Mouse (Mus musculus): ENCODE measurements around the gene Snx13. TPM values are rescaled to one million over a fixed set of nuclear protein-coding genes. Genes with fewer than 3 reads are reported as not detected.

Snx13 gene
- polyA plus RNA-seq, 1 experiment from 2014 or later, result 22.2 TPM

DNA sequence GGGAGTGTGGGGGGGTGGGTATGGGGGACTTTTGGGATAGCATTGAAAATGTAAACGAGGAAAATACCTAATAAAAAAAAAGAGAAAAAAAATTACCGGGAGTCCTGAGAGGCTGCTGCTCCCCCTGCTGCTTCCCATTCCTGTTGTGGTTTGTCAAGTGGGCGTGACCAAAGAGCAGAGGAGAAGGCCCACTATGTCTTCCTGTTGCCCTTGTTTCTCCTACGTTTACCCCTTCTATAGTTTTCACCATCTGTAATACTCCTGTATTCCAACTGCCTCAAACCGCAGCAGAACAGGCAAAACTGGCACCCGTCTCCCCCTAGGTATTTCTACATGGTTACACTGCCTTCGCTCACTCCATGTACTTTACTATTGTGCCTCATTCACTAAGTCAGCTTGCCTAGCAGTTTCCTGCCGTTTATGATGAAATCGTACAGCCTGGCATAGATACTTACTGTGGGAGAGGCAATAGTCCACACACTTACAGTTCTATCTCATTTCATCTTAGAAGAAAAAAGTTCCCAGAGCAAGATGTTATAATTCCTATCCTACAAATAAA, 28.2 kb upstream of the Snx13 start:
- ATAC-seq (ENCODE audit: low FRiP score, low read depth), result no peak
- Histone ChIP-seq H3K4me3 (no peak overlapping the region), H3K36me3 (no peaks in the 10 kb centered on the region), H3K4me1 (no peaks in the 10 kb centered on the region), H3K27me3 (no peaks in the 10 kb centered on the region), H3K9me3 (no peaks in the 10 kb centered on the region), H3K27ac (replicated peaks) (no peak overlapping the region), H3K4me2 (replicated peaks) (no peak overlapping the region), H3K9ac (replicated peaks) (no peak overlapping the region)
- 87% methylated on average over 9 of the region's 9 CpGs for WGBS

GRCm38 (mm10) chr12:35021285-35021684, 25.7 kb upstream of the Snx13 start:
- no peak for ATAC-seq (ENCODE audit: low FRiP score, low read depth)
- H3K36me3 ChIP-seq, result no peaks in the 10 kb centered on the region
- no peak overlapping the region for H3K4me2 ChIP-seq (replicated peaks)
- no peaks in the 10 kb centered on the region for H3K9me3 ChIP-seq
- H3K4me1 ChIP-seq, result no peaks in the 10 kb centered on the region
- no peak overlapping the region for H3K27ac ChIP-seq (replicated peaks)
- H3K4me3 ChIP-seq, result no peak overlapping the region
- no peaks in the 10 kb centered on the region for H3K27me3 ChIP-seq
- H3K9ac ChIP-seq (replicated peaks), result no peak overlapping the region
- WGBS, result 85% methylated on average over 9 of the region's 9 CpGs

GRCm38 (mm10) chr12:35022066-35022465, 24.9 kb upstream of the Snx13 start:
- ATAC-seq (ENCODE audit: low FRiP score, low read depth), result no peak

DNA sequence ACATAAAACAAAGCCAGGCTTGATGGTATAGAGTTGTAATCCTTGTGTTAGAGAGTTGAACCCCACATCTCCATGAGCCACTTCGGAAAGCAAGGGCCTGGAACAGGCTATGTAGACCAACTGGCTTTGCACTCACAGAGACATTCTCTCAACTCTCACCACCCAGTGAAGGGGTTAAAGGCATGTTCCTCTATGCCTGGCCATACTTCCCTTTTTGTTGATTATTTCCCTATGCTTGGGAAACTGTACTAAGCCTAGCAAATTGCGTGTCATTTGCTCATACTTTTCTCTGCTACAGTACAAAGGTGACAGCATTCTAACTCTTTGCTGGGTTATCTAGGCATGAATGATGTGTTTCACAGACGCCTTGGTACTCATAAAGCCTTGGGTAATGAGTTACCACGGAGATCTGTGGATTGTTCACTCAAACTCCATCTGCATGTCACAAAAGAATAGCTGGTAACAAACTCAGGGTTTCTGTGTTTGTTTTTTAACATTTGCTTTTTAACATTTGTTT, 21.0 kb upstream of the Snx13 start:
- Histone ChIP-seq H3K27ac (replicated peaks) (no peak overlapping the region), H3K36me3 (no peaks in the 10 kb centered on the region), H3K9me3 (no peaks in the 10 kb centered on the region), H3K9ac (replicated peaks) (no peak overlapping the region), H3K4me1 (no peaks in the 10 kb centered on the region), H3K27me3 (no peaks in the 10 kb centered on the region), H3K4me3 (no peak overlapping the region), H3K4me2 (replicated peaks) (no peak overlapping the region)
- no peak for ATAC-seq (ENCODE audit: low FRiP score, low read depth)
- WGBS, result 58% methylated on average over 4 of the region's 4 CpGs

More at GRCm38 (mm10) chr12:35022066-35022465, 24.9 kb upstream of the Snx13 start:
- Histone ChIP-seq H3K27me3 (no peaks in the 10 kb centered on the region), H3K36me3 (no peaks in the 10 kb centered on the region), H3K4me1 (no peaks in the 10 kb centered on the region), H3K4me3 (no peak overlapping the region), H3K9me3 (no peaks in the 10 kb centered on the region), H3K27ac (replicated peaks) (no peak overlapping the region), H3K9ac (replicated peaks) (no peak overlapping the region), H3K4me2 (replicated peaks) (no peak overlapping the region)
- 51% methylated on average over 10 of the region's 10 CpGs for WGBS

- Histone ChIP-seq H3K4me2 (replicated peaks) (no peak overlapping the region), H3K9me3 (no peaks in the 10 kb centered on the region), H3K9ac (replicated peaks) (no peak overlapping the region), H3K36me3 (no peaks in the 10 kb centered on the region), H3K4me3 (no peak overlapping the region), H3K27ac (replicated peaks) (no peak overlapping the region), H3K27me3 (no peaks in the 10 kb centered on the region), H3K4me1 (no peaks in the 10 kb centered on the region)
- ATAC-seq (ENCODE audit: low FRiP score, low read depth), result no peak
- 53% methylated on average over 1 of the region's 1 CpGs for WGBS
Measured at GRCm38 (mm10) chr12:35027533-35027932, 19.5 kb upstream of the Snx13 start.

- Histone ChIP-seq H3K4me2 (replicated peaks) (no peak overlapping the region), H3K36me3 (no peaks in the 10 kb centered on the region), H3K27ac (replicated peaks) (no peak overlapping the region), H3K9me3 (no peaks in the 10 kb centered on the region), H3K9ac (replicated peaks) (no peak overlapping the region), H3K4me3 (no peak overlapping the region), H3K27me3 (peaks cover 5% of the 10 kb centered on the region; the same call in 1 of the 2 replicates), H3K4me1 (no peaks in the 10 kb centered on the region)
- no peak for ATAC-seq (ENCODE audit: low FRiP score, low read depth)
- 36% methylated on average over 14 of the region's 14 CpGs for WGBS
Measured at GRCm38 (mm10) chr12:35038668-35039570, 8.1 kb upstream of the Snx13 start.

DNA sequence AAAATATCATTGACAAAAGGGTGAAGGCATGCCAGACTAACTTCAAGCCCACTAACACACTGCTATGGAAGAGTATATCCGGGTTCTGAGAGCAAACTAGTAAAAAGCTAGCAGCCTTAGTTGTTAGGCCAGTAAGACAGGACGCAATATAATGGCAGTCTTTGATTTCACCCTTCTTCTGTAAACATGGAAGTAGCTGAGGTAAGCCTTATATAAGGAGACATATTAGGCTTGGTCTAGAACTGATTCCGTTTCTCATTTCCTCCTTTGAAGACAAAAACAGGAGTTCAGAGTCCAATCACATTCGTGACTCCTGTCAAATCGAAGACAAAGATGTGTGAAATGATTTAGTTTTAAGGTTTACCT, 7.4 kb upstream of the Snx13 start:
- Histone ChIP-seq H3K9me3 (no peaks in the 10 kb centered on the region), H3K36me3 (no peaks in the 10 kb centered on the region), H3K4me2 (replicated peaks) (no peak overlapping the region), H3K27ac (replicated peaks) (no peak overlapping the region), H3K9ac (replicated peaks) (no peak overlapping the region), H3K27me3 (peaks cover 5% of the 10 kb centered on the region; the same call in 1 of the 2 replicates), H3K4me1 (no peaks in the 10 kb centered on the region), H3K4me3 (no peak overlapping the region)
- no peak for ATAC-seq (ENCODE audit: low FRiP score, low read depth)
- whole genome bisulfite sequencing, result 88% methylated on average over 5 of the region's 5 CpGs

DNA sequence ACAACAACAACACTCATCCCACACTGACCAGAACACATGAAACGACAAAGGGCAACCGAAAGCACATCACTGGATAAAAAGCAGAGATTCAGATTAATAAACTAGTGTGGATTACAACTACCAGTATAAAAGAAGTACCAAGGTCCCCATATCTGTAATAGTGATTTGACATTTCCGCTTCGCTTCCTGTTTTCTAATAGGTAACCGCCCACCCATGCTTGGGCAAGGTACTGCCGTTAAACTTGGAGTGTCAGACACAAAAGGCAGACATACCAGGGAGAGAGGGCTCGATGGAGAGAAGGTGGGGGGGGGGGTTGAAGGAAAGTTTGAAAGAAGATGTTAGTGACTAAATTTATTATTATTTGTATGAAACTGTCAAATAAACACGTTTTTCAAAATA, 5.0 kb upstream of the Snx13 start:
- WGBS, result 77% methylated on average over 8 of the region's 8 CpGs
- Histone ChIP-seq H3K9me3 (no peaks in the 10 kb centered on the region), H3K9ac (replicated peaks) (no peak overlapping the region), H3K27ac (replicated peaks) (no peak overlapping the region), H3K27me3 (peaks cover 11% of the 10 kb centered on the region), H3K4me2 (replicated peaks) (no peak overlapping the region), H3K36me3 (no peaks in the 10 kb centered on the region), H3K4me3 (no peak overlapping the region), H3K4me1 (no peaks in the 10 kb centered on the region)
- ATAC-seq (ENCODE audit: low FRiP score, low read depth), result no peak

DNA sequence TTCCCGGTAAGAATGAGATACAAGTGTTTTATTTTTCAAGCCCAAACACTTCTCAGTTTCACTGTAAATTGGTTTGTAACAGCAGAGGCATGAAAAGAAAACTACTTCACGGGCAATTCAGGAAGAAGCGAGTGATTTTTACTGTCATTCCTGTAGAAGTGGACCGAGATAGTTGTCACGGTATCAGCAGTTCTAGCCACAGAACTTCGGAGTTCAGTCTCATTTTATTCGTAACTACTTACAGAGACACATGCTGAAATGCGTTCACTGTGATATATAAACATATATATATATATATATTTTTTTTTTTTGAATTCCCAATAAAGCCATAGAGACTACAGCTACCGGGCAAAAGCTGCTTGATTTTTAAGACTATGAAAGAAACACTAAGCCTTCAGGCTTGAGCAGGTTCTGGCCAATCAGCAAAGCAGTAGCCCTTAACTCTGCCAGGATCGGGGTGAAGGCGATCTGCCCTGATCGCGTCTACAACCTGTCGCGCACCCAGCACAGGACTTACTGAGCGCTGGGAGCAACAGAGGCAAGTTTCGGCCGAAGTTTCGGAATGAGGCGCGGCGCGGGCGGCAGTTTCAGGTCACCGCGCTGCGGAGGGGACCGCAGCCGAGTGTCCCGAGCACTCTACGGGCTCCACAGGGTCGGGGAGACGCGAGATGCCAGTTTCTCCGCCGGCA, 532 bp upstream of the Snx13 start:
- Histone ChIP-seq H3K4me3 (peak overlapping the region; percentile 95), H3K9me3 (no peaks in the 10 kb centered on the region), H3K4me1 (peaks cover 17% of the 10 kb centered on the region), H3K9ac (replicated peaks) (peak overlapping the region; percentile 96), H3K27ac (replicated peaks) (peak overlapping the region; percentile 97), H3K27me3 (peaks cover 6% of the 10 kb centered on the region), H3K4me2 (replicated peaks) (peak overlapping the region; percentile 88), H3K36me3 (no peaks in the 10 kb centered on the region)
- ATAC-seq (ENCODE audit: low FRiP score, low read depth), result peak; percentile 80
- WGBS, result 1% methylated on average over 36 of the region's 36 CpGs

DNA sequence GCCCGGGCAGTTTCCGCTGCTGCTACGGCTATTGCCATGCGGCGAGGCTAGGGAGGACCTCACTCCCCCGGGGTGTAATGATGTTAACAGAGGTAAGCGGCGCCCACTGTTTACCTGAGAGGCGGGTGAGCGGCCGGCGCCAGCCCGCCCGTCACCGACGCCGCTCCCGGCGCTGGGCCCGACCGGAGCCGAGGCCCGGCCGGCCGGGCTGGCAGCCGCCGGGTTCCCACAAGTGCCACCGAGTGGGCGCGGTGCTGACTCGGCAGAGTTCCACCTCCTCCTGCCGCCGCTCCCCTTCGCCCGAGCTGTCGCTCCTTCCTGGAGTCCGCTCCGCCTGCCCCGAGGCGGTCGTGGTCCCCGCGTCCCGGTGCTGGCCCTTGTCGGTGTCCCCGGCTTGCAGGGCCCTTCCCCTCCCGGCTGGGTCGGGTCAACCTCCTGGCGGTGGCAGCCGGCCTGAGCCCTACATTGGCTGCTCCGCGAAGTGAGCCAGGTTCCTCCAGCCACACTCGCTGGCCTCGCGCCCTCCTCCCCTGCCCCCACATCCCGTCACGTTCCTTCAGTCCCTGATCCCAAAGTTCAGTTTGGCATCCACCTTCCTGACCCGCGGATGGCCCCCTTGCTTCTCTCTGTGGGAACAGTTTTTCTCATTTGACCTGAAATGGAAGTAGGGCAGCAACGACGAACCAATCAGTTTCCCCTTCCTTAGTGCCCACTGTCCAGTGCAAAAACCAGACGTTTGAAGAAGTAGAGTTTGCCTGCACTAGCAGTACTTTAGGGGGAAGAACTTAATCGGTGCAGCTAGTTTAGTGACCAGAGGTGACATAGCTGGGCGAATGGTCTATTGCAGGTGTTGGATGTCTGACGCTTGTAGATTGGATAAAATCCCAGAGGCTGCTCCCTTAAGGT, 587 bp downstream of the Snx13 start:
- peaks cover 17% of the 10 kb centered on the region for H3K4me1 ChIP-seq
- peak overlapping the region; percentile 97 for H3K27ac ChIP-seq (replicated peaks)
- peak overlapping the region; percentile 95 for H3K4me3 ChIP-seq
- peak overlapping the region; percentile 88 for H3K4me2 ChIP-seq (replicated peaks)
- H3K27me3 ChIP-seq, result peaks cover 6% of the 10 kb centered on the region
- ATAC-seq (ENCODE audit: low FRiP score, low read depth), result peak; percentile 89
- H3K9me3 ChIP-seq, result no peaks in the 10 kb centered on the region
- H3K9ac ChIP-seq (replicated peaks), result peak overlapping the region; percentile 96
- WGBS, result under 1% methylated on average over 61 of the region's 65 CpGs
- H3K36me3 ChIP-seq, result no peaks in the 10 kb centered on the region

GRCm38 (mm10) chr12:35048891-35049290, 1.9 kb downstream of the Snx13 start:
- Histone ChIP-seq H3K36me3 (no peaks in the 10 kb centered on the region), H3K4me2 (replicated peaks) (no peak overlapping the region), H3K9ac (replicated peaks) (no peak overlapping the region), H3K9me3 (no peaks in the 10 kb centered on the region), H3K27ac (replicated peaks) (no peak overlapping the region), H3K4me1 (peaks cover 17% of the 10 kb centered on the region), H3K27me3 (peaks cover 6% of the 10 kb centered on the region), H3K4me3 (no peak overlapping the region)
- WGBS, result 95% methylated on average over 3 of the region's 3 CpGs
- no peak for ATAC-seq (ENCODE audit: low FRiP score, low read depth)
